Mouse (Mus musculus) neutrophil, adult 5-6 weeks (primary cell): ENCODE measurements around the gene Mettl16. TPM values are rescaled to one million over a fixed set of nuclear protein-coding genes. Genes with fewer than 3 reads are reported as not detected.

Experiments used
- ATAC-seq: fragments of 151-379, 151-347 bp; 2 replicates; pipeline ENCODE4 v1.8.0; 2017; ENCODE audit warnings: mild to moderate bottlenecking, moderate TSS enrichment; ENCODE audit not compliant: insufficient number of reproducible peaks, poor library complexity, low FRiP score, severe bottlenecking; ENCODE audit errors: extremely low read depth
- total RNA-seq: library from RNA; stranded (forward); fragments of 200-1000 nt; gene quantifications from 2 replicates; pipeline ENCODE4 v1.2.3, GENCODE M21; 2017

The Mettl16 gene
- total RNA-seq, 1 experiment from 2014 or later = 22.6 TPM

DNA sequence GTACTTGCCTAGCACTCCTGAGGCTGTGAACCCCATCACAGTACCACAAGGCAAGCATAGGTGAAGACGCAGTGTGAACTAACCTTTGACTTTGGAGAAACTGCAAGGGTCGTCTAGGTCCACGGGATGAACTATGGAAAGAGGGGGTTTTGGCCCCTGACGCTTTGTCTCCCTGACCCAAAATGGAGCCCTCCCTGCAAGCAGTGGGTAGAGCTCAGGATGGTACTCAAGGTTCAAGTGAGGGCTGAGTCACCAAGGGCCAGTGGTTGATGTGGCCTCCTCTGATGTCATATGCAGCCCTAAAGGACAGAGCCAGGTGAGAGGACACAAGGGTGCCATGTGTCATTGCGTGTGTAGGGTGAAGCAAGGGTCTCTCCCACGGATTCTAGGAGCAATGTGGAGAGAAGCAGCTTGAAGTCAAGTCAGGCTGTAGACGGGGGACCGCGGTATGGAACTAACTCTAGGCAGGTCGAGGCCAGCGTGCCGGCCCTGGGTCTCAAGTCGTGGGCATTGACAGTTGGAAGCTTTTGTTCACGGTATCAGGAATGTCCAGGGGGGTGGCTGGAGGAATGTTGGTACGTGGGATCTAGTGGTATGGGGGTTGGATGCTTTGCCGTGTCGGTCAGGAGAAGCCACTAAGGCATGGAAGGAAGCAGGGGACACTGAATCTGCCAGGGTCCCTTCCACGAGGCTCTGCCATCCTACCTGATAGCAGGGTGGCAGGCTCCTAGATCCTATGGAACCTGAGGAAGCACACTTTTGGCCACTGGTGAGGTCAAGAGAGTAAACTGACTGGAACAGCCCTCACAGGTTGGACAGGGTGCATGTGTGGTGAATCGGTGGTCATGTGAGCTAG, 69.5 kb downstream of the Mettl16 start:
- no peak for ATAC-seq

- no peak for ATAC-seq
These were observed 70.1 kb downstream of the Mettl16 start for GRCm38 (mm10) chr11:74840739-74841138.

GRCm38 (mm10) chr11:74841366-74841765, 70.7 kb downstream of the Mettl16 start:
- no peak for ATAC-seq

- no peak for ATAC-seq
These were observed 71.4 kb downstream of the Mettl16 start for GRCm38 (mm10) chr11:74842045-74842444.

- no peak for ATAC-seq
These were observed 72.2 kb downstream of the Mettl16 start for GRCm38 (mm10) chr11:74842656-74843434.

GRCm38 (mm10) chr11:74843435-74843714, 72.7 kb downstream of the Mettl16 start:
- ATAC-seq = no peak

- ATAC-seq = no peak
These were observed 73.1 kb downstream of the Mettl16 start for GRCm38 (mm10) chr11:74843761-74844160.

- ATAC-seq = no peak
These were observed 75.2 kb downstream of the Mettl16 start for GRCm38 (mm10) chr11:74845784-74846183.

GRCm38 (mm10) chr11:74847919-74848521, 77.4 kb downstream of the Mettl16 start:
- ATAC-seq = peak; percentile 57

DNA sequence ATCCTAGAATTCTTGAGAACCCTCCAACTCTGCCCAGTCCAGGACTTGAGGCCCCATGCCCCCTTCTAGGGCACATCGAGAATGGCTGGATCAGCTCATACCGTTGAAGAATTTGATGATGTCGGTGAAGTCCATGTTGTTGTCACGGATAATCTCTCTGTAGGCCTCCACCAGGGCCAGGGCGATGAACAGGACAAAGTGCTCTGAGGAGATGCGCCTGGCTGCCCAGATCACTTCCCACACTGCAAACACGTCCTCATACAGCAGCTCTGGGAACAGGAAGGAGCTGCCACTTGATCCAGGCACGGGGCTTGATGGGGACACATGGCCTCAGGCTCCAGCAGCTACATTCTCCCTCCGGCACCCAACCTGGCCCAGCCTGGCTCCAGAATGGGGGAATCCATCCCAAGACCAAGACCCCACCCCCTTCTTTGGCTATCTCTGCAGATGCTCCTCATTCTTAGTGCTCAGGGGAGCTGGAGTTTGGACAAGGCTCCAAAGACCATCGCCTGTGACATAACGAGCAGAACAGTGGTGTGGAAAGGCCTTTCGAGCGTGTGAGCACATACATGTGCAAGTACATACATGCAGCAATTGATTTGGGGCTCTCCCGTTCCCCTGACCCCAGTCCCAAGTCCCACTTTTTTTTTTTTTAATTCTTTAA, 80.5 kb downstream of the Mettl16 start:
- no peak for ATAC-seq

DNA sequence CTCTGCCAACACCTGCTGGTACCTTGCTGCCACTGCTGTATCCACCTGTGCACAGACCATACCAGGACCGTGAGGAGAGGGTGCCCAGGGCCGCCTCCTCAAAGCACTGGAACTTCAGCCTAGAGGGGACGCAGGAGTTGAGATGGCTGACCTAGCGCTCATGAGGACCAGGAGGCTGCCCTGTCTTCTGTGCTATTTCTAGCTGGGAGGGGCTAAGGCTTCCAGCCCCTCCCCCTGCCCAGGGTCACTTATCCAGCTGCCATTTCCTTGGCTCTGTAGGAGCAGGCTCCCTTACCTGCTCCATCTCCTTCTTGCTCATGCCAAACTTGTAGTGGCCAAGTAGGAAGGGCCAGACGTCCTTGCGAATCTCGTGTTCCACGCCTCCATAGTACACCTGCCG, 87.1 kb downstream of the Mettl16 start:
- ATAC-seq = no peak

DNA sequence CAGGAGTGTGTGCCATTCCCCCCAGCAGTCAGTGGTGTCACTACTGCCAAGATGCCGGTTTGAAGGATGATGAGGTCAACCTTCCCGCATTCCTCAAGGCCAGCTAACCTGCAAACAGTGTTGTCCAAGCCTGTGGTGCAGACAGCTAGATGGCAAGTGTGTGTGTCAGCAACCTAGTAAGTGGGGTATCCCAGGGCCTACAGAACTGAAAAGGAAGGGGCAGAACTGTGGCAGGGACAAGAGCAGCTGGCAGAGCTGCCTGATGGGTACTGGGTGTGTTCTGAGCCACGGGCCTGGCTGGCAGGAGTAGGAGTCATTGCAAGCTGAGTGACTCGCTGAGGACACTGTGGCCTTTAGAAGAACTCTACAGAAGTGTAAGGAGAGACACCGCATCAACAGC, 91.5 kb downstream of the Mettl16 start:
- no peak for ATAC-seq

DNA sequence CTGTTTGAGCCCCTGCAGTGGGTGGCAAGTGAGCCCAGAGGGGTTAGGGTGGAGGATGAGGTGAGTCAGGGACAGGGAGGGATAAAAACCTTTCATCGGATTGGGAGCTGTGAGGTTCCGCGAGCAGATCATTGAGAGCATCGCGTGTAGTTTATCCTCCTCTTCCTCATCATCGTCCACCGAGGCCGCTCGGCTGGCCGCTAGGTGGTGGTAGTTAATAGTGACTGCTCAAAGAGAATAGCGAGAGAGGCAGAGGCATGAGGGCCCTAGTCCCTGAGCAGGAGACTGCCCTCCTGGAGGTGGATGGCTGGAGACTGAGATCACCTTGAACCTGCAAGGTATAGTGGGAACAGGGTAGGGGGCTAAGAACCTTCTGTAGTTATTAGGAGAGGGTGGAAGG, 92.8 kb downstream of the Mettl16 start:
- no peak for ATAC-seq

DNA sequence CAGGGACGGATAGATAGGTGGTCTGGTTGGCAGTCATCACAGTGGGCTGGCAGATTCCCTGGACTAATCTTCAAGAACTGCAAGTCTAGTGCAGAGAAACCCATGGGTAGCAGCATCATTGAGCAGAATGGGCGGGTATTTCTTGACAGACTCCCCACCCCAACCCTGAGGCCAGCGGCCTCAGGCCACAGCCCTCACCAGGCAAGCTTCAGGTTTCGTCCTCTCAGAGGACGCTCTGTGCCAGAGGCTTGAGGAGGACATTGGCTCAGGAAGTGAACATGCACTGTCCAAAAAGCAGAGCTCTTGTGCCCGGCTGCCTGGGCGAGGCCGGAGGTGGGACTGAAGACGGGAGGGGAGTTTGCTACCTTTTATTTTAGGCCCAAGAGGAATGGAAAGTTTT, 93.8 kb downstream of the Mettl16 start:
- ATAC-seq = no peak

DNA sequence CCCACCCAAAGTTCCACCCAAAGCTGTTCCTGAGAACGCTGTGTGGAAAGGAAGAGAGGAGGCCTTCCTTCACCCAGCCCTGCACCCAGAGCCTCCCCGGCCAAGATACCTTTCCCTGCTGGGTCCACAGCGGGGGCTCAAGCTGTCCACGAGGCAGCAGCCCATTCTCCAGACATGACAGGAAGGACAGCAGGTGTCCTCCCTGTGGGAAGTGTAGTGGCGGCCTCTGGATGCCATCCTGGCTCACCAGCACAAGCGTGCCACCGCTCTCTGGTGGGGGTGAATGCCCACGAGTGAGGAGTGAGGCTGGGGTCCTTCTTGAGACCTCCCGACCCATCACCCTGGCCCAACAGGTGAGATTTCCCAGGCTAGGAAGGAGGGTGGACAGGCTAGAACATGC, 94.6 kb downstream of the Mettl16 start:
- ATAC-seq = no peak

GRCm38 (mm10) chr11:74866640-74867039, 96.0 kb downstream of the Mettl16 start:
- no peak for ATAC-seq

GRCm38 (mm10) chr11:74867181-74867580, 96.6 kb downstream of the Mettl16 start:
- no peak for ATAC-seq

GRCm38 (mm10) chr11:74868046-74868760, 97.6 kb downstream of the Mettl16 start:
- no peak for ATAC-seq

GRCm38 (mm10) chr11:74869603-74870002, 99.0 kb downstream of the Mettl16 start:
- no peak for ATAC-seq
